Mouse (Mus musculus) left cerebral cortex, postnatal 25 days (tissue): Measurements from ENCODE around the gene Clec4b2. TPM values are rescaled to one million over a fixed set of nuclear protein-coding genes. Genes with fewer than 3 reads are reported as not detected.
A peak's percentile ranks its signal among the peaks of the same experiment; 100 is the strongest.
"Not testable (repeated sequence)": the region's sequence is repeated elsewhere in the genome, so short reads cannot be mapped to it uniquely, and the experiment has no call there.

Experiments used
- DNase-seq, 2 experiments: peaks; one replicate each; pipeline ENCODE4 v3.0.0; 2022; ENCODE audit warnings: low spot score in 2 of 2, mixed read lengths in 1 of 2
- intact Hi-C: fragments of 180-260 bp; cut with DNase I; formaldehyde crosslinking; loops from one replicate; pipeline ENCODE4 v1.15.1; 2025
- total RNA-seq, 2 experiments: library from RNA; stranded (reverse); gene quantifications; 2 replicates each; pipeline ENCODE4 v1.2.3; 2021

Gene Clec4b2
- total RNA-seq, result not detected

- no peak for DNase-seq
- intact Hi-C loops, result no loop called here
Observed at GRCm38 (mm10) chr6:123172593-123172992, at the start of gene Clec4b2. Clec4b2 (plus strand) TSS chr6:123172893.

- intact Hi-C loops, result no loop called here
- DNase-seq, result no peak
Observed at GRCm38 (mm10) chr6:123123195-123123594, 49.5 kb upstream of the Clec4b2 start.

GRCm38 (mm10) chr6:123127173-123127572 is 45.5 kb upstream of the Clec4b2 start:
- intact Hi-C loops, result no loop called here
- no peak for DNase-seq

- intact Hi-C loops, DNase-seq: not testable (repeated sequence)
Observed at GRCm38 (mm10) chr6:123137766-123138526, 34.7 kb upstream of the Clec4b2 start.

DNA sequence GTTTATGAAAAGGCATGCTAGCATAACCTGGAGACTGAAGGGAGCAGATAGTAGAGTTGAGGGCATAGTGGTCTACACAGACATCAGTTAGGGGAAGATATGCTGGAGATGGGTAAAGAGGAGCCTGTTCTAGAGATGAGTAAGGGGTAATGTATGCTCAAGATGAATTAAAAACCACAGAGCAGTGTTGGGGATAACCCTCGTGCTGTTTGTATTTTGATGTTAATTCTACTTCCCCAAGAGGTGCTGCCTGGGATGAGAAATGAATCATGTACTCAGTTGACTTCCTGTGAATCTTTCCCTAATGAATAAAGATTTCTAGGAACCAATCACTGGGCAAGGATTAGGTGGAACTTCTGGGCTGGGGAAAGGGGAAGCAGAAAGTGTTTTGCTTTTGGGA is 2.6 kb upstream of the Clec4b2 start:
- intact Hi-C loops, result no loop called here
- peak in 1 of 2 experiments; percentile 4 for DNase-seq

DNA sequence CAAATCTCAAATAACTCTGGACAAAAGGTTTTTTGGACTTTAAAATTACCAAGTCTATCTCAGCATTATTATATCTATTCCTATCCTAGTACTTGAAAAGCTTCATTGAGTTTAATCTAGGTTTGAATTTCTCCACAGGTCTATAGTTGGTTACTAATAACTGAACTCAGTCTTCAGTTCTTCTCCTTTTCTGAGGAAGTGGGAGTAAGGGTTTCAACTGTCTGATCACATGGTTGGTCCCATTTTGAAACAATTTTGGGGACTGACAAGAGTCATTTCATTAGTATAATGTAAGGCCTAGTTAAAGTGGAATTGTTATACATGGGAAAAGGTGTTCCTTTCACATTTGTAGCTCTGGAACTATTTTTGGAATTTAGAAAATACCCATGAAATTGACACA is 1.7 kb upstream of the Clec4b2 start:
- no peak for DNase-seq
- intact Hi-C loops, result no loop called here

DNA sequence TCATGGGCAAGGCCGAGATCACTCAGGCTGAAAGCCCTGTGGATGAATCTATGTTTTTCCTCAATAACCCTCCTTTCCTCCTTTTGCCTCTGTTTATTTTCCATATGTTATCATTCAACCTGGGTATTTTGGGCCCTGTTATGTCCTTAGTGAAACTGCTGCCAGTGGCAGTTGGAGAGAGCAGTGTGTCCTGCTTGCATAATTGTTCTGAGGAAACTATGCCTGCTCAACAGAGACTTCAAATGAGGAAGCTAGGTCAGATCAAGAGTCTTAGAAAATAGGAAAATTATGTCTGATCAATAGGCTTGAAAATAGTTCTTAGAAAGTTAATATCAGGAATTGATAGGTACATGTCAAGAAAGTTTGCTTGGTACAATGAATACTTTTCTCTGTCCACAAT is 2.9 kb downstream of the Clec4b2 start:
- intact Hi-C loops, result no loop called here
- no peak for DNase-seq

GRCm38 (mm10) chr6:123184862-123185261 is 12.2 kb downstream of the Clec4b2 start:
- intact Hi-C loops, result loop anchor here (10.0 kb wide), 1 partner anchor 290 kb away; no protein-coding TSS in a partner anchor
- peak; percentile 4 to 14 for DNase-seq

- DNase-seq, result no peak
- intact Hi-C loops, result no loop called here
Observed at GRCm38 (mm10) chr6:123207187-123208076, 34.7 kb downstream of the Clec4b2 start.

DNA sequence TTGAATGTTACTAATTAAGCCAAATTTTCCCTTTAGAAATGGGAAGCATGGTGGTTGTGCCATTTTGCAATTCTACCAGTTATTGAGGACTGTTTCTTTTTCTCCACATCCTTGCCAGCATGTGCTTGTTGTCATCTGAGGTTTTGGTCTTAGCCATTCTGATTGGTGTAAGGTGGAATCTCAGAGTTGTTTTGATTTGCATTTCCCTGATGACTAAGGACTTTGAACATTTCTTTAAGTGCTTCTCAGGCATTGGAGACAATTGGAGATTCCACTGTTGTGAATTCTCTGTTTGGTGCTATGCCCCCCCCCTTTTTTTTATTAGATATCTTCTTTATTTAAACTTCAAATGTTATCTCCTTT is 35.4 kb downstream of the Clec4b2 start:
- DNase-seq, intact Hi-C loops: not testable (repeated sequence)

GRCm38 (mm10) chr6:123211726-123212125 is 39.0 kb downstream of the Clec4b2 start:
- intact Hi-C loops, result no loop called here

DNA sequence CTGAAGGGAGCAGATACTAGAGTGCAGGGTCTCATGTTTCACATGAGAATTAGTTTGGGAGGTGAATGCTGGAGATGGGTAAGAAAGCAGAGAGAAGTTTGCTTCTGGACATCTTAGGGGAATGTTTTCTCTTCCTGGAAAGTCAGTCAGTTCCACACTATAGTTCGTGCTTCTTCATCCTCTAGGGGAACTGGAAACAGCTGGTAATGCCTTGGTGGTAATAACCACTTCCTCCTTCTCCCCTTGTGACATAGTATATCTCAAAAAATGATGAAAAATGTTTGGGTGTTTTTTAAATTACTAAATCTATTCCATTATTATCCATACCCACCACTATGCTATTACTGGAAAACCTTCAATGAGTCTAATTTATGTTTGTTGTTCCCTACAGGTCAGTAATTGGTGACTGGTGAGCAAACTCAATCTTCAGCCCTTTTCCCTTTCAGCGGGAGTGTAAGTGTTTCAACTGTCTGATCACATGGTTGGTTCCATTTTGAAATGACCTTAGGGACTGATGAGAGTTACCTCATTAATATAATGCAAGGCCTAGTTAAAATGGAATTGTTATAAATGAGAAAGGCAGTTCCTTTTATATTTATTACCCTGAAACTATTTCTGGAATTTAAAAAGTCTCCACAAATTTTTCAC is 55.0 kb downstream of the Clec4b2 start:
- intact Hi-C loops, result no loop called here
- DNase-seq, result no peak

More at GRCm38 (mm10) chr6:123211726-123212125, 39.0 kb downstream of the Clec4b2 start:
- DNase-seq, result no peak

GRCm38 (mm10) chr6:123229644-123230043 is 57.0 kb downstream of the Clec4b2 start, which contains the start of gene Clec4n:
Clec4n (plus strand) TSS chr6:123229843.
- DNase-seq, result no peak
- intact Hi-C loops, result no loop called here

- no peak for DNase-seq
- intact Hi-C loops, result no loop called here
Observed at GRCm38 (mm10) chr6:123231149-123231548, 58.5 kb downstream of the Clec4b2 start.

DNA sequence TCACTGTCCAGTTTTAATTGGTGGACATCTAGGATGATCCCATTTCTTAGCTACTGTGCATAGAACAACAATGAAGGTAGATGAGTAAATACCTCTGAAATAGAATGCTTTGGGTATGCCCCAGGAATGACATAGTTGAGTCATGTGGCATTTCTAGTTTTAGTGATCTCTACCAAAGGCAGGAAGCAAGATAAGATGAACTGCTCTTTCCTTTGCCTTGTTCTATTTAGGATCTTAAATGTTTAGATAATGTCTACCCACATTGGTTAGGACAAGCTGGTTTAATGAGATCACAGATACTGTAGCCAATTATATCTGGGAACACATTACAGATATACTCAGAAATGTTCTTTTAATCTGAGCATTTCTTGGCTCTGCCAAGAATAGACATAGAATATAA is 64.9 kb downstream of the Clec4b2 start:
- DNase-seq, result no peak
- intact Hi-C loops, result no loop called here

DNA sequence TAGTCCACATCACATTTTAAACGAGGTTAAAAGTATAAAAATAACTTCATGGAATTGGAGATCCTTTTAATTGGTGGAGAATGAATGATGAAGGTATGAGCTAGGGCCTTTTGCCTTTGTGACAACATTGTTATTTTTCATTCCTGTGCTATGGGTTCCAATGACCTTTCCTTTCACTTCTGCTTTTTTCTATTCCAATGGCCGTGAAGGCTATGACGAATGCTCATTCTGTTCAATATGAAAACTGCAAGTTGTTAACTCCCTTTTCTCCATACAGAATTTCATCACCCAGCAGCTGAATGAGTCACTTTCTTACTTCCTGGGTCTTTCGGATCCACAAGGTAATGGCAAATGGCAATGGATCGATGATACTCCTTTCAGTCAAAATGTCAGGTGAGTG is 71.5 kb downstream of the Clec4b2 start:
- intact Hi-C loops, result no loop called here
- no peak for DNase-seq

DNA sequence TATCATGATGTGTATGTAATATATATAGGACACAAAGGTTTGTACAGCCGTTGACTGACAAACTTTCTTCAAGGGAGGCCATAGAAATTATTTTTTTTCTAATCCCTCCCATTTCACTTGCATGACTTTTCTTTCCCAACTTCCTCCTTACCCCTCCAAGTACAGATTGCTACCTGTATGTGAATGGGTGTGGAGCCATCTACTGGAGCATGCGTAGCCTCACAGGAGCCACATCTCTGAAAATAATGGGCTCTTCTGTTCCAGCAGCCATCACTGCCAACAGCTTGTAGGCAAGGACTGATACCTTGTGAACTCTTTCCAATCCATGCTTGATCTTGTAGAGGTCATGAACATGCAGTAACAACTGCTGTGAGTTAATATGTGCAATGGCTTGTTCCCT is 76.2 kb downstream of the Clec4b2 start:
- intact Hi-C loops, DNase-seq: not testable (repeated sequence)

GRCm38 (mm10) chr6:123252735-123253134 is 80.0 kb downstream of the Clec4b2 start:
- no peak for DNase-seq
- intact Hi-C loops, result no loop called here
